Mouse (Mus musculus) embryo, embryonic 9.5 days (tissue): ENCODE data around the gene Ube2a.
A peak's percentile ranks its signal among the peaks of the same experiment; 100 is the strongest.

ENCODE experiments used
- DNase-seq: peaks from one replicate; pipeline ENCODE4 v3.0.0-alpha.2; 2017; ENCODE audit errors: extremely low spot score

Ube2a gene

GRCm38 (mm10) chrX:36902321-36903114, 28.8 kb downstream of the Ube2a start, which contains the start of gene Nkrf:
Gene Nkrf, minus strand, starts transcription at chrX:36902899.
- peak; percentile 24 for DNase-seq

GRCm38 (mm10) chrX:36903115-36903768, 29.5 kb downstream of the Ube2a start:
- peak; percentile 86 for DNase-seq

GRCm38 (mm10) chrX:36906539-36906938, 32.8 kb downstream of the Ube2a start:
- DNase-seq: no peak

- DNase-seq: peak; percentile 39
Measured at GRCm38 (mm10) chrX:36911343-36911742, 37.6 kb downstream of the Ube2a start.

- no peak for DNase-seq
Measured at GRCm38 (mm10) chrX:36917749-36918148, 44.0 kb downstream of the Ube2a start.

GRCm38 (mm10) chrX:36921346-36921745, 47.6 kb downstream of the Ube2a start:
- DNase-seq: no peak

GRCm38 (mm10) chrX:36928791-36929190, 55.1 kb downstream of the Ube2a start:
- DNase-seq: no peak

GRCm38 (mm10) chrX:36929694-36930093, 56.0 kb downstream of the Ube2a start:
- no peak for DNase-seq

GRCm38 (mm10) chrX:36930574-36930973, 56.9 kb downstream of the Ube2a start:
- no peak for DNase-seq
